Mouse (Mus musculus) lung, postnatal 36 days (tissue): ENCODE measurements around the gene Cyb5rl.

Experiments
- DNase-seq: peaks from one replicate; pipeline ENCODE4 v3.0.0; 2022; ENCODE audit warnings: mixed read lengths

Cyb5rl gene

GRCm38 (mm10) chr4:107117741-107118385 is 51.1 kb downstream of the Cyb5rl start:
- DNase-seq, result no peak

GRCm38 (mm10) chr4:107119056-107119455 is 52.3 kb downstream of the Cyb5rl start:
- DNase-seq, result peak; percentile 52

GRCm38 (mm10) chr4:107120676-107121075 is 53.9 kb downstream of the Cyb5rl start:
- DNase-seq, result no peak

DNA sequence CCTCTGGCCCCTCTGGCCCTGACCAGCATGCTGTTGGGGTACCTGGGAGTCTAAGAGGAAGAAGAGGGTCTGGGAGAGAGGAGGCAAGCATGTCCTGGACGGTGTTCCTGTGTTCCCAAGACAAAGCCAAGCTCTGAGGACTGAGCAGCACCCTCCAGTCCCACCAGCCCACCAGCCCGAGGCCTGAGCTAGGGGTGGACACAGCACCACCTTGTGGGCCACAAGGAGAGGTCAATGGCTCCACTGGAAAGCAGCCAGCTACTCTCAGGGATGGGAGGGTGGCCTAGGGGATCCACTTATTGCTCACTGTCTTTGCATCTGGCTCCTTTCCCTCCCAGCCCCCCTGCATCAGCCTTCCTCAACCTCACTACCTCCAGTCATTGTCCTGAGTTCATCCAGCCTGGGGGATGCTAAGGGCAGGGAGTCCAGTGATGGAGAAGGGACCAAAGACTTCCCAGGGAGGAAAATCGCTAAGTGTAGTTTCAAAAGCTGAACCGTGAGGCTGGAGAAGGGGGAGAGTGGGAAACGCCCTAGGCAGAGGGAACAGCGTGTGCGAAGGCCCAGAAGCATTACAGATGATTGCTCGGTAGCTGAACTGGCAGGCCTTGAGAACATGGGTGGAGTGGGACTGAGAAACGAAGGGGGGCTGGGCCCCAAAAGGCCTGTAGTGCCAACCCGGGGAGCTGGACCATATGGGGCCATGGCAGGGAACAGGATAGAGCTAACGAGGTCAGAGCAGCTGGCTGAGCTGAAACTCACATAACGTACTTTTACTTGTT is 54.6 kb downstream of the Cyb5rl start:
- DNase-seq, result peak; percentile 29

- DNase-seq, result no peak
Observed at GRCm38 (mm10) chr4:107124376-107124775, 57.6 kb downstream of the Cyb5rl start.

- no peak for DNase-seq
Observed at GRCm38 (mm10) chr4:107125101-107125500, 58.3 kb downstream of the Cyb5rl start.

DNA sequence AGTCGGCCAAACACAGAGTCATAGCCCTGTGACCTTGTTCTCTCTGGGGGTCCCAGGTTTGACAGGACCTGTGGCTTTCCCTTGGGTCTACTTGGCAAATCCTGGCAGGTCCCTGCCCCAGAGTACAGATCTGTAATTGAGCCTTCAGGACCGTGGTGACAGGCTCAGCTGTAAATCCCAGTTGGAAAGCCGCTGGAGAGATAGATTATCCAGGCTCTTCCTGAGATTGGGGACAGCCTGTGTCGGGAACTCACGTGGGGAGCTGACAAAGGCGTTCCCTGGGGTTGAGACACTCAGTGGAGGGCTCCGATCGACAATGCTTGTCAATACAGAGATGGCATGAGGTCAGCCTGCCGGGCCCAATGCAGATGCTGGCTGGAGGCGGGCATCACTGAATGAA is 59.6 kb downstream of the Cyb5rl start:
- DNase-seq, result no peak

DNA sequence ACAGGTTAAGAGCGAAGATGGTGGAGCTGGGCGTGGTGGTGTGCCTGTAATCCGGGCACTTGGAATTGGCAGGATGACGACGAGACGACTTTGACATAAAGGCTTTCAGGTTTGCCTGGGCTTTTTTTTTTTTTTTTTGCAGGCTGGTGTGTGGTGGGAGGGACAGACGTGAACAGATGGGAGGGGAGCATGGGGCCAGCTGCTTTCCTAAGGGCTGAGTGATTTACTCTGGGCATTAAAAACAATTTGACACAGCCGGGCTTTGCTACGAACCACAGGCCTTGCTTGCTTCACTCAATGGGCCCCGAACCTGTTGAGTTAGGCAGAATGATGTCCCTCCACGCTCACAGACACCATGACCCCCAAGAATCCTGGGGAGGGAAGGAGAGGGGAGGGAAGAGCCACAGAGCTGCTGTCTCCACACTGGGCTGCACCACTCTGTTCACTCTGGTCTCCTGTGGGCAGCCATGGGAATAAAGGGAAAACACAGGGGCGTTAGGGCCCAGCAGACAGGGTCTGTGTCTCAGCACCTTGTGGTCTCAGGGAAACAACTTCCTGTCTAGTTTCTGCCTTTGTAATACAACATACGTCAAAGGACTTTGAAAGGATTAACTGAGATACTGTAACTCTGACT is 60.2 kb downstream of the Cyb5rl start:
- DNase-seq, result no peak

- DNase-seq, result no peak
Observed at GRCm38 (mm10) chr4:107127901-107128669, 61.3 kb downstream of the Cyb5rl start.

- no peak for DNase-seq
Observed at GRCm38 (mm10) chr4:107129373-107129772, 62.6 kb downstream of the Cyb5rl start.

DNA sequence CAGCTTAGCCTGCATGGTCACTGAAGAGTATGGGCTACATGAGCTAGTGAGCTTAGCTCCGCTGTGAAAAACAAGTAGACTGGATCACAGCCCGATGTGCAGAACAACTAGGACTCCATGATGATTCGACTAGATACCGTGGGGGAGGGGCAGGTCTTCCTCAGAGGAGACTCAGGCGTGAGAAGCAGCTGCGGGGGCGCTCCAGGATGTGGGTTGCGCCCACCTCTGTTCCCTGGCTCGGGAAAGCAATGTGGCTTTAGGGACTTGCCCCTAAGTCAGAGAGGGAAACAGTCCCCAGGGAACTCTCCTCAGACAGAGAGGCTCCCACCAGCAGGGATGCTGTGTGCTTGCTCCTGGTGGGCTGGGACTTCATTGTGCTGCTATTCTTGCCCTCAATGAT is 63.7 kb downstream of the Cyb5rl start:
- DNase-seq, result no peak

GRCm38 (mm10) chr4:107134891-107135290 is 68.1 kb downstream of the Cyb5rl start:
- DNase-seq, result no peak

GRCm38 (mm10) chr4:107135663-107136062 is 68.9 kb downstream of the Cyb5rl start:
- DNase-seq, result no peak

DNA sequence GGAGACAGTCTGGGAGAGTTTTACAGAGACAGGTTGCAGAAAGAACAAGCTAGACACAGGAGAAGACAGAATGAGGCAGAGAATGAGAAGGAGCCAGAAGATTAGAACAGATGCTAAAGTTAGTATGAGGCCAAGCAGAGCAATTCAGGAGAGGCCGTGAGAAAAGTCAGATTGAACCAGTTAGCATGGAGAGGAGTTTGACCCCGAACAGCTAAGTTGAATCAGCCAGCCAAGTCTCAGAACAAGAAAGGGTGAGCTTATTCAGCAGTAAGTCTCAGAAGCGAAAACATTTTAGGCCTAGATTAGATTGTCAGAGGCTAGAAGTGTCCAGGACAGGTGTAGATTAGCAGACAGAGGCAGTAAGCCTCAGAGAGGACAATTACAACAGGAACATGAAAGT is 69.7 kb downstream of the Cyb5rl start:
- DNase-seq, result no peak
